Mouse (Mus musculus) MEL (cell line): ENCODE measurements around the gene Tcn2. TPM values are rescaled to one million over a fixed set of nuclear protein-coding genes. Genes with fewer than 3 reads are reported as not detected.

Source experiments
- DNase-seq: peaks from one replicate; pipeline ENCODE4 v3.0.0; 2011; ENCODE audit warnings: low read depth, low spot score
- H3K27ac ChIP-seq: 2 replicates; pipeline ENCODE4 v1.5.1; 2012; ENCODE audit warnings: low read depth, mild to moderate bottlenecking, control low read depth, low read length, moderate library complexity; ENCODE audit not compliant: control insufficient read depth
- H3K27me3 ChIP-seq, 2 experiments: fragments of 150-350 bp in 1 of 2; sonication (generic) in 1 of 2; 2 replicates each; pipeline ENCODE4 v1.6.1; 2012; ENCODE audit warnings: low read length in 2 of 2, mild to moderate bottlenecking in 2 of 2, improper control_type of control experiment in 1 of 2, moderate library complexity in 1 of 2; ENCODE audit not compliant: insufficient read depth in 2 of 2, control insufficient read depth in 1 of 2
- H3K36me3 ChIP-seq, 2 experiments: 2 replicates each; pipeline ENCODE4 v1.6.1; 2012 to 2014; ENCODE audit warnings: low read length in 2 of 2, improper control_type of control experiment in 1 of 2, inconsistent platforms in 1 of 2, mild to moderate bottlenecking in 1 of 2; ENCODE audit not compliant: insufficient read depth in 2 of 2, control insufficient read depth in 1 of 2
- H3K4me1 ChIP-seq, 2 experiments: fragments of 150-350 bp in 1 of 2; sonication (generic) in 1 of 2; 2 replicates each; pipeline ENCODE4 v1.6.1; 2012; ENCODE audit warnings: low read length in 2 of 2, improper control_type of control experiment in 1 of 2, mild to moderate bottlenecking in 1 of 2; ENCODE audit not compliant: insufficient read depth in 2 of 2, control insufficient read depth in 1 of 2
- H3K4me3 ChIP-seq, 2 experiments: fragments of 150-350 bp in 1 of 2; sonication (generic) in 1 of 2; 2 replicates each; pipeline ENCODE4 v1.5.1; 2012; ENCODE audit warnings: low read depth in 2 of 2, low read length in 2 of 2, mild to moderate bottlenecking in 2 of 2, moderate library complexity in 2 of 2, control low read depth in 1 of 2, improper control_type of control experiment in 1 of 2; ENCODE audit not compliant: control insufficient read depth in 1 of 2, insufficient read depth in 1 of 2
- H3K79me2 ChIP-seq: 2 replicates; pipeline ENCODE4 v1.6.1; 2012; ENCODE audit warnings: mild to moderate bottlenecking, low read length, moderate library complexity; ENCODE audit not compliant: control insufficient read depth, poor library complexity, insufficient read depth
- H3K9ac ChIP-seq: 2 replicates; pipeline ENCODE4 v1.6.1; 2012; ENCODE audit warnings: low read depth, mild to moderate bottlenecking, control low read depth, low read length, moderate library complexity; ENCODE audit not compliant: control insufficient read depth, poor library complexity, severe bottlenecking
- H3K9me3 ChIP-seq: fragments of 150-350 bp; sonication (generic); replicated peaks from 2 replicates; pipeline ENCODE4 v1.6.1; 2012; ENCODE audit warnings: mild to moderate bottlenecking, low read length, improper control_type of control experiment, moderate library complexity; ENCODE audit not compliant: insufficient read depth
- BHLHE40 ChIP-seq: IDR thresholded peaks from 2 replicates; pipeline ENCODE4 v1.6.1; 2012; ENCODE audit warnings: low read depth, mild to moderate bottlenecking, inconsistent platforms, low read length, improper control_type of control experiment, borderline replicate concordance
- CHD2 ChIP-seq: IDR thresholded peaks from 2 replicates; pipeline ENCODE4 v1.6.1; 2011; ENCODE audit warnings: low read length, improper control_type of control experiment
- CTCF ChIP-seq, 3 experiments: IDR thresholded peaks in 2 of 3; conservative IDR thresholded peaks in 1 of 3; 2 replicates each; pipeline ENCODE4 v1.5.1; 2011 to 2012; ENCODE audit warnings: low read length in 3 of 3, low read depth in 2 of 3, mild to moderate bottlenecking in 2 of 3, improper control_type of control experiment in 1 of 3, inconsistent platforms in 1 of 3, mixed read lengths in 1 of 3, moderate library complexity in 1 of 3; ENCODE audit not compliant: control insufficient read depth in 1 of 3, insufficient read depth in 1 of 3, poor library complexity in 1 of 3, severe bottlenecking in 1 of 3
- ELF1 ChIP-seq: IDR thresholded peaks from 2 replicates; pipeline ENCODE4 v1.6.1; 2014; ENCODE audit warnings: low read depth, mild to moderate bottlenecking, inconsistent platforms, low read length, improper control_type of control experiment, moderate library complexity
- EP300 ChIP-seq, 2 experiments: IDR thresholded peaks; 2 replicates each; pipeline ENCODE4 v1.6.1; 2011; ENCODE audit warnings: improper control_type of control experiment in 2 of 2, low read length in 2 of 2, low read depth in 1 of 2, mild to moderate bottlenecking in 1 of 2
- ETS1 ChIP-seq: IDR thresholded peaks from 2 replicates; pipeline ENCODE4 v1.6.1; 2012; ENCODE audit warnings: low read depth, mild to moderate bottlenecking, inconsistent platforms, low read length, improper control_type of control experiment, moderate library complexity
- JUND ChIP-seq: IDR thresholded peaks from 2 replicates; pipeline ENCODE4 v1.6.1; 2011; ENCODE audit warnings: low read depth, mild to moderate bottlenecking, improper control_type of control experiment, low read length
- KAT2A ChIP-seq: conservative IDR thresholded peaks from 2 replicates; pipeline ENCODE4 v1.6.1; 2012; ENCODE audit warnings: low read depth, low read length, improper control_type of control experiment, inconsistent platforms
- MAFK ChIP-seq: IDR thresholded peaks from 2 replicates; pipeline ENCODE4 v1.6.1; 2011; ENCODE audit warnings: low read depth, mild to moderate bottlenecking, low read length, improper control_type of control experiment, borderline replicate concordance
- MEF2A ChIP-seq: IDR thresholded peaks from 2 replicates; pipeline ENCODE4 v1.6.1; 2014; ENCODE audit warnings: low read depth, mild to moderate bottlenecking, inconsistent platforms, low read length, improper control_type of control experiment; ENCODE audit not compliant: poor library complexity, insufficient replicate concordance, severe bottlenecking; ENCODE audit errors: extremely low read depth
- MXI1 ChIP-seq: IDR thresholded peaks from 2 replicates; pipeline ENCODE4 v1.6.1; 2011; ENCODE audit warnings: mild to moderate bottlenecking, low read depth, low read length, improper control_type of control experiment
- MYB ChIP-seq: IDR thresholded peaks from 2 replicates; pipeline ENCODE4 v1.6.1; 2011; ENCODE audit warnings: mild to moderate bottlenecking, low read depth, low read length, improper control_type of control experiment
- MYC ChIP-seq: IDR thresholded peaks from 2 replicates; pipeline ENCODE4 v1.6.1; 2011; ENCODE audit warnings: low read depth, mild to moderate bottlenecking, low read length, improper control_type of control experiment, moderate library complexity
- NELFE ChIP-seq: IDR thresholded peaks from 2 replicates; pipeline ENCODE4 v1.6.1; 2011; ENCODE audit warnings: low read depth, low read length, improper control_type of control experiment
- NRF1 ChIP-seq: IDR thresholded peaks from 2 replicates; pipeline ENCODE4 v1.6.1; 2014; ENCODE audit warnings: low read depth, mild to moderate bottlenecking, inconsistent platforms, low read length, improper control_type of control experiment, moderate library complexity; ENCODE audit not compliant: poor library complexity, insufficient read depth, severe bottlenecking
- POLR2A ChIP-seq, 2 experiments: IDR thresholded peaks; 2 replicates each; pipeline ENCODE4 v1.6.1; 2011 to 2012; ENCODE audit warnings: low read length in 2 of 2, mild to moderate bottlenecking in 2 of 2, control low read depth in 1 of 2, improper control_type of control experiment in 1 of 2, low read depth in 1 of 2, moderate library complexity in 1 of 2; ENCODE audit not compliant: control insufficient read depth in 1 of 2, insufficient read depth in 1 of 2, poor library complexity in 1 of 2
- RAD21 ChIP-seq: IDR thresholded peaks from 2 replicates; pipeline ENCODE4 v1.6.1; 2011; ENCODE audit warnings: mild to moderate bottlenecking, low read depth, low read length, improper control_type of control experiment
- SIN3A ChIP-seq: IDR thresholded peaks from 2 replicates; pipeline ENCODE4 v1.6.1; 2012; ENCODE audit warnings: low read length, improper control_type of control experiment, inconsistent platforms
- SMC3 ChIP-seq: IDR thresholded peaks from 2 replicates; pipeline ENCODE4 v1.6.1; 2011; ENCODE audit warnings: low read depth, low read length, improper control_type of control experiment
- TAL1 ChIP-seq: IDR thresholded peaks from 2 replicates; pipeline ENCODE4 v1.6.1; 2012; ENCODE audit warnings: mild to moderate bottlenecking, inconsistent platforms, low read length, moderate library complexity, mixed read lengths
- UBTF ChIP-seq: IDR thresholded peaks from 2 replicates; pipeline ENCODE4 v1.6.1; 2012; ENCODE audit warnings: low read depth, mild to moderate bottlenecking, inconsistent platforms, low read length, improper control_type of control experiment, moderate library complexity, borderline replicate concordance; ENCODE audit not compliant: insufficient read depth
- USF1 ChIP-seq: IDR thresholded peaks from 2 replicates; pipeline ENCODE4 v1.6.1; 2014; ENCODE audit warnings: low read depth, mild to moderate bottlenecking, inconsistent platforms, low read length, improper control_type of control experiment, moderate library complexity
- ZC3H11A ChIP-seq: IDR thresholded peaks from 2 replicates; pipeline ENCODE4 v1.6.1; 2012; ENCODE audit warnings: low read depth, mild to moderate bottlenecking, inconsistent platforms, low read length, improper control_type of control experiment
- ZNF384 ChIP-seq: IDR thresholded peaks from 2 replicates; pipeline ENCODE4 v1.6.1; 2012; ENCODE audit warnings: low read depth, mild to moderate bottlenecking, inconsistent platforms, low read length, improper control_type of control experiment
- polyA plus RNA-seq, 2 experiments: library from polyadenylated mRNA; stranded (reverse) in 1 of 2; unstranded in 1 of 2; fragments of >175 nt in 1 of 2; fragments of >200 nt in 1 of 2; gene quantifications; 2 replicates each; pipeline versions ENCODE4 v1.2.1 to v1.2.4; 2012; ENCODE audit warnings: low replicate concordance in 2 of 2, low read depth in 1 of 2; ENCODE audit not compliant: insufficient read length in 2 of 2, insufficient read depth in 1 of 2, missing spikeins in 1 of 2
- total RNA-seq: library from RNA; depleted of rRNA; stranded (reverse); fragments of 300-350 nt; gene quantifications from 2 replicates; pipeline ENCODE4 v1.2.3, GENCODE M21; 2012

Gene Tcn2
- total and polyA plus RNA-seq, 3 experiments, result 14.1 to 16.0 TPM; not detected in 1

GRCm38 (mm10) chr11:3936318-3936717, 4.4 kb upstream of the Tcn2 start:
- Histone ChIP-seq H3K4me1 (peaks cover 0 to 8% of the 10 kb centered on the region in 2 experiments; a peak in 3 of 4 replicates), H3K79me2 (no peaks in the 10 kb centered on the region; the same call in 1 of the 2 replicates), H3K27me3 (peaks cover 18 to 26% of the 10 kb centered on the region in 2 experiments), H3K4me3 (no peak overlapping the region), H3K36me3 (peaks cover 0 to 6% of the 10 kb centered on the region in 2 experiments; a peak in 2 of 4 replicates), H3K9me3 (no peaks in the 10 kb centered on the region), H3K9ac (no peak overlapping the region), H3K27ac (no peak overlapping the region)
- TF ChIP-seq POLR2A (IDR thresholded peaks at IDR 0.05; ENCODE audit: control insufficient read depth in 1 of 2, insufficient read depth in 1 of 2, low read depth in 1 of 2, low read length in 2 of 2, poor library complexity in 1 of 2), result no peak
- DNase-seq, result no peak

- H3K27me3 ChIP-seq, result peaks cover 11 to 26% of the 10 kb centered on the region in 2 experiments
- no peak overlapping the region for H3K9ac ChIP-seq
Measured at GRCm38 (mm10) chr11:3935135-3935534, 3.2 kb upstream of the Tcn2 start.

GRCm38 (mm10) chr11:3933756-3934285, 1.9 kb upstream of the Tcn2 start:
- TF ChIP-seq ELF1, result no peak
- TF ChIP-seq UBTF, result no peak
- no peak for TF ChIP-seq ZNF384
- TF ChIP-seq MYC, result no peak
- TF ChIP-seq MAFK, result no peak
- no peak for TF ChIP-seq MEF2A
- TF ChIP-seq CTCF (IDR thresholded peaks at IDR 0.05 in 2 of 3, conservative IDR thresholded peaks at IDR 0.05 in 1 of 3; ENCODE audit: control insufficient read depth in 1 of 3, insufficient read depth in 1 of 3, low read depth in 2 of 3, low read length in 3 of 3, poor library complexity in 1 of 3, severe bottlenecking in 1 of 3), result no peak
- TF ChIP-seq KAT2A, result no peak
- TF ChIP-seq EP300 (IDR thresholded peaks at IDR 0.05; ENCODE audit: low read depth in 1 of 2, low read length in 2 of 2), result no peak
- TF ChIP-seq BHLHE40, result no peak
- TF ChIP-seq MYB, result no peak
- no peak for TF ChIP-seq USF1
- TF ChIP-seq SIN3A, result no peak
- TF ChIP-seq MXI1, result no peak
- no peak for TF ChIP-seq SMC3
- no peak for DNase-seq
- H3K36me3 ChIP-seq, result peaks cover 0 to 14% of the 10 kb centered on the region in 2 experiments; a peak in 2 of 4 replicates

More at GRCm38 (mm10) chr11:3935135-3935534, 3.2 kb upstream of the Tcn2 start:
- DNase-seq, result no peak
- Histone ChIP-seq H3K4me1 (peaks cover 0 to 16% of the 10 kb centered on the region in 2 experiments; a peak in 3 of 4 replicates), H3K27ac (no peak overlapping the region), H3K36me3 (peaks cover 0 to 12% of the 10 kb centered on the region in 2 experiments; a peak in 2 of 4 replicates), H3K9me3 (no peaks in the 10 kb centered on the region), H3K79me2 (no peaks in the 10 kb centered on the region; the same call in 1 of the 2 replicates), H3K4me3 (no peak overlapping the region)
- TF ChIP-seq NRF1 (no peak), MAFK (no peak), ETS1 (no peak), CHD2 (no peak), ZC3H11A (no peak), MXI1 (no peak), TAL1 (no peak), RAD21 (no peak), JUND (no peak), NELFE (no peak)

More at GRCm38 (mm10) chr11:3933756-3934285, 1.9 kb upstream of the Tcn2 start:
- no peak overlapping the region for H3K27ac ChIP-seq
- peaks cover 0 to 21% of the 10 kb centered on the region in 2 experiments; a peak in 3 of 4 replicates for H3K4me1 ChIP-seq
- peaks cover 3 to 20% of the 10 kb centered on the region in 2 experiments for H3K27me3 ChIP-seq
- H3K4me3 ChIP-seq, result no peak overlapping the region
- H3K9ac ChIP-seq, result no peak overlapping the region
- H3K79me2 ChIP-seq, result no peaks in the 10 kb centered on the region; the same call in 1 of the 2 replicates
- H3K9me3 ChIP-seq, result no peaks in the 10 kb centered on the region
